Mouse (Mus musculus): ENCODE data around the gene Trim29. TPM values are rescaled to one million over a fixed set of nuclear protein-coding genes. Genes with fewer than 3 reads are reported as not detected.
A peak's percentile ranks its signal among the peaks of the same experiment; 100 is the strongest.

Gene Trim29
- total RNA-seq (2021), result not detected

DNA sequence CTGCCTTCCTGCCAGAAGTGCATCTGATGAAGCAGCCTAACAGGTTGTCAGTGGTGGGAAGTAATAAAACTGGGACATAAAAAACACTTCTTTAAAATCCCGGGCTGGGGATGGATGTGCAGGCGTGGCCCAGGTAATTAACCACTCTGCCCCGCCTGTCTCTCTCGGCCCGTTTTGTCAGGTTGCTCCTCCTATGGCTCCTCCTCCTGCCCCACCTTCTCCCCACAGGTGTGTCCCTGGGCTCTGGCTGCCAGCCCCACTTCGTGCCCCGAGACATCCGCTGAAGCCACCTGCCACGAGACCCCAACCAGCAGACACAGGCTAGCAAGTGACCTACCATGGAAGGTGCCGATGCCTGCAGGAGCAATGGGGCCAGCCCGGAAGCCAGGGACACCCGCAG, at the start of gene Trim29:
Trim29 (plus strand) TSS at position 311 of the 400 bp plus-strand sequence.
- intact Hi-C loops (cut with DNase I), result no loop called here
- DNase-seq, result no peak

GRCm38 (mm10) chr9:43261124-43261907, 49.3 kb upstream of the Trim29 start:
- DNase-seq, result no peak
- intact Hi-C loops (cut with DNase I), result no loop called here

DNA sequence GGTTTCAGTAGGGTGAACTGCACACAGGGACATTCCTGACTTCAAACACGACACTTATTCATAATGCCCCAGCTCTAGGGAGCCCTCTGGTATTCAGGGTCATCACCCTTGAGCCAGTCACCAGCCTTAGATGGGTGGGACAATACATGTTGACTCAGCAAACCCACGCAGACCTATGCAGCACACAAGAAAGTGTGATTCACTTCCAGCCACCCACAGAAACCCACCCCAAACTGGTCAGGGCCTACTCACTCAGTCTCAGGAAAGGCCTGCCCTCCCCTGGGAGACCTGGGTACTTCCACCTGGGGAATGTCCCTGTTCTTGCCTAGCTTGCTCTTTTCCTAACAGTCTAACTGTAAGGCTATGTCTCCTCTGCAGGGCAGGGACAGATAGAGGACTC, 48.7 kb upstream of the Trim29 start:
- intact Hi-C loops (cut with DNase I), result no loop called here
- no peak for DNase-seq

DNA sequence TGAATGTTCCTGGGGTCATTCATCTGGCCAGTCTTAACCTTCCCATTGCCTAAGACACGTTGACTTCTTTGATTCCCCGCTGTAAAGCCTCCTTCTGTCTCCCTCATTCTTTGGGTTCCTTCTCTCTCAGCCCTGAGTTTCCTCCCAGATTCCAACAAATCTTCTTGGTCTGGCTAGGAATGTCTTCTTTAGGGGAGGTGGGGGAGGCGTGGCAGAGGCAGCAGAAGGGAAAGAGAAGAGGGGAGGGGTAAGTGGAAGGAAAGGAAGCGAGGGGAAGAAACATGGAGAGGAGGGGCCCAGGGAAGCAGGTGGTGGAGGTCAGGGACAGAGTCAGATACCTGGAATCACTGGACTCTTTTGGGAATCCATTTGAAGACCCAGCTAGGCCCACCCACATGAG, 48.3 kb upstream of the Trim29 start:
- intact Hi-C loops (cut with DNase I), result no loop called here
- no peak for DNase-seq

GRCm38 (mm10) chr9:43262811-43263550, 47.7 kb upstream of the Trim29 start:
- DNase-seq, result no peak
- intact Hi-C loops (cut with DNase I), result no loop called here

DNA sequence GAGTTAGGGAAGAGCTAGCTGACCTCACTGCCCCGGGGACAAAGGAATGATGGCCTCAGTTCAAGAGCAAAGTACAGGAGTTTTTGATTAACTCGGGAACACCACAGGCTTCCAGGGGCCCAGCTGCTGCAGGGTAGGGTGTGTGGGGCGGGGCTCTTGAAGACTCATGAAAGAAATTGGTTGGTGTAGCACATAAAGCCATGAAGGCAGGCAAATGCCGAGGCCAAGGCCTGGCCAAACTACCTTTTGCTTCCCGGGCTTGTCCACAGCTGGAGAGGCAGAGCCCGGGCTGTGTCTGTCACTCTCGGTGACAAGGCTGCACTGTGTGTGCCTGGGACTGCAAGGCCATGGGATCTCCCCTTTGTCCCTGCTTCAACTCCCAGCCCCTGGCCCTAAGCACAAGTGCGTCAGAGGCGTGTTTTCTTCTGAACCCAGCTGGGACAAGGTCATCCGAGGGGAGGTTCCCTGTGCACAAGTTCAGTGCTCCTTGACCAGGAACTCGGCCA, 46.6 kb upstream of the Trim29 start:
- intact Hi-C loops (cut with DNase I), result no loop called here
- no peak for DNase-seq

GRCm38 (mm10) chr9:43265194-43265593, 45.5 kb upstream of the Trim29 start:
- DNase-seq, result no peak
- intact Hi-C loops (cut with DNase I), result no loop called here

GRCm38 (mm10) chr9:43267357-43267756, 43.3 kb upstream of the Trim29 start:
- DNase-seq, result no peak
- intact Hi-C loops (cut with DNase I), result no loop called here

- DNase-seq, result no peak
- intact Hi-C loops (cut with DNase I), result no loop called here
These were observed 41.5 kb upstream of the Trim29 start for GRCm38 (mm10) chr9:43269166-43269565.

DNA sequence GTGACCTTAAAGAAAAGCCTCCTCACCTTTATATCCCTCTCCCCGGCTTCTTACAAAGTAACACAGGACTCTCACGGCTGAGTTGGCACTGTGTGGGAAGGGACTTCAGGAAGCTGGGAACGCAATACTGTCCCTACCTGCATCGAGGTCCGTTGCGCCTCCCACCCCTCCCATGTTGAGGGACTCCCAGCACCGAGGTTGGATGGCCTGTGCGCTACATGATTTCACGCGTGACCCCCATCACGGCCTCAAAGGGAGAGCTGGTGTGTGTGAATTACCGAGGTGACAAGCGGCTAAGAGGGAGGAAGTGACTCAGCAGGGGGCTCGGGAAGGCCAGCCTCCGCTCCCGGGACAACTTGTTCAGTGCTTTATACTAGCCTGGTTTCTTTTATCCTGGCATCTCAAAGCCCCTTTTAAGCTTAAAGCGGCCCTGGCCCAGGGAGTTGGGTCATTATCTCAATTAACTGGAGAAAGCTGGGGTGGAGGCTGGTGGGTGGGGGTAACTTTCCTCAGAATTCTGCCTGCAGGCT, 39.9 kb upstream of the Trim29 start:
- intact Hi-C loops (cut with DNase I), result no loop called here
- no peak for DNase-seq

- no peak for DNase-seq
- intact Hi-C loops (cut with DNase I), result no loop called here
These were observed 38.7 kb upstream of the Trim29 start for GRCm38 (mm10) chr9:43271761-43272518.

DNA sequence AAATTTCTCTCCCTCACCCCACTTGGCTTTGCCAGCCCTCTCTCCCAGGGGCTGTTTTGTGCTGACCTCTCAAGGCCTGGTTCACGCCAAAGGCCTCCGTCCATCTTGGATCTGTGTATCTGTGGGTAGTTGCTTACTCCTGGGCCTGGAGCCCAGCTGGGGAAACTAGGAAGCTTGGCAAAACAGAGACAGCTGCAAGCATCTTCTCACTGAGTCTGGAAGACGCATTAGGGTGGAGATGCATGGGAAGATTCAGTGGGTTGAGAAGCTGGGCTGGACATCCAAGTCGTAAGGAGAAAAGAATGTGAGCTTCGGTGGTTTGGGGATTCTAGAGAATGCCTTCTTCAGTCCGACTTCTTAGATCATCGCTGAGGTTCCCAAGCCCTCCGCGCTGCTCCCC, 36.9 kb upstream of the Trim29 start:
- intact Hi-C loops (cut with DNase I), result no loop called here
- DNase-seq, result no peak

DNA sequence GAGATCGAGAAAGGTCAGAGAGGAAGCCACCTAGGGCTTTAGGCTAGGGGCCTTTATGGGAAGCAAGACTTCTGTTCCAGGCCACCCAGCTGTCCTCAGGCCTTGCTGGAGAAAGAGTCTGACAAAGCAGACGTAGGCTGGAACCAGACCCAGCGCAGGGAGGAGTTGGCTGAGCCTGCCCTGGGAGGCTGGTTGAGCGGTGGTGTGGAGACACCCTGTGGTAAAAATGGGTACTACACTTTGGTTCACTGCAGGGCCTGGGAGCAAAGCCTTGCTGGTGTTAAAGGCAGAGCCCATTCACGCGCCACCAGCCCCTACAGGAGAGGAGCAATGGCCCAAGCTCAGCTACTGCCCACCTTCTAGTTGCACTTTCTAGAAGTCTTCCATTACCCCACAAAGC, 26.4 kb upstream of the Trim29 start:
- peak; percentile 85 for DNase-seq
- intact Hi-C loops (cut with DNase I), result loop anchor here (2.0 to 10.0 kb wide), 3 partner anchors 61 to 279 kb away; no protein-coding TSS in a partner anchor

DNA sequence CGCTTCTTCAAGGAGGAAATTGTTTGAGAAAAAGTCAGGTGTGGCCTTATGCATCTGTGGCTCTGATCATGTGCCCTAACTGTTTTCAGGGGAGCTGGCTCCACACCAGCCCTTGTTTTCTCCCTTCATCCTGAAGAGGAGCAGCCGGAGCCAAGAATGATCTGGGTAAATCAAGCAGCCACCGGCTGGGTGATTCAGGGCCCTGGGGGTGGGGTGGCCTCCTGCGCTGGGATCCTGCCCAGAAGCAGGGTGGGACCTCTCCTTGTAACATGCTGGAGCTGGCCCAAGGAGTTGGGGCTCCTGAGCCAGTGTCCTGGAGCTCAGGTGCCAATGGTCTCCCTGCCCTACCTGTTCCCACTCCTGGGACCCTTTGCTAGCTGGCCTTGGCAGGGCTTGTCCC, 25.4 kb upstream of the Trim29 start:
- no peak for DNase-seq
- intact Hi-C loops (cut with DNase I), result loop anchor here (2.0 to 10.0 kb wide), 2 partner anchors 62 to 280 kb away; no protein-coding TSS in a partner anchor

DNA sequence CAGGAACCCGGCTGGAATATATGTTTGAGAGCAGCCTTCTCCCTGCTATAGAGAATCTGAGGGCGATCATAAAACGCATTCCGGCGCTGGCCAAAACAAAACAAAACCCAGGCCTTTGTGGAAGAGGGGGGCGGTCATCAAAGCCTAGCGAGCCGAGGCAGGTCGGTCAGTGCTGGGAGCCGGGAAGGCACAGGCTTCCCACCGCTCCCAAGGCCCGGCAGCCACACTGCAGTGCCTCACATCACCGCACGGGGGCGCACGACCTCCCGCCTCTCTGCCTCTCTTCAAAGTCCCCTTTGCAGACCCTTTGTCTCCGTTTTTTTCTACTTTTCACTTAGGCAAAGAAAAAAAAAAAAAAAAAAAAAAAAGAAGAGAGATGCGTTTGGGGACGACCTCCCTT, 23.8 kb upstream of the Trim29 start:
- DNase-seq, result peak; percentile 80
- intact Hi-C loops (cut with DNase I), result loop anchor here (10.0 kb wide), 1 partner anchor 282 kb away; no protein-coding TSS in a partner anchor

GRCm38 (mm10) chr9:43293058-43293457, 17.6 kb upstream of the Trim29 start:
- intact Hi-C loops (cut with DNase I), result no loop called here
- no peak for DNase-seq

- DNase-seq, result no peak
- intact Hi-C loops (cut with DNase I), result no loop called here
These were observed 10.3 kb upstream of the Trim29 start for GRCm38 (mm10) chr9:43300394-43300793.

DNA sequence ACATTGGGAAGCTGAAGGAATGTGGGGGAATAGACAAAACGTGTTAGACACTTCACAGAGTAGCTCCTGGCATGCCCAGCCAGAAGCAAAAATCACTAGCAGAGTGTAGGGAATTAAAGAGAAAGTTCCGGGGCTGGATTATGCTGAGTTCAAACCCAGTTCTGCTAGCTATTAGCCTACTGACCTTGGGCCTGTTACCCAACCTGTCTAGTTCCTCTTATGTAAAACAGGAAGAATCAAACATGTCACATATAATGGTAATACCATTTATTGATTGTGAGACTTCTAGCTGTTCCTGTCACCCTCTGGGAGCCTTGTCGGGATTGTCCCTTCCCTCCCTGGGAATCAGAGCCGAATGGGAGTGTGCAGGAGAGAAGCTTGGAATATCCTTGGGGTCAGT, 7.7 kb upstream of the Trim29 start:
- intact Hi-C loops (cut with DNase I), result no loop called here
- no peak for DNase-seq

- intact Hi-C loops (cut with DNase I), result no loop called here
- no peak for DNase-seq
These were observed 4.8 kb upstream of the Trim29 start for GRCm38 (mm10) chr9:43305882-43306281.

- intact Hi-C loops (cut with DNase I), result no loop called here
- no peak for DNase-seq
These were observed 1.4 kb upstream of the Trim29 start for GRCm38 (mm10) chr9:43309087-43309872.
